Mouse (Mus musculus): ENCODE measurements around the gene Pigu. TPM values are rescaled to one million over a fixed set of nuclear protein-coding genes. Genes with fewer than 3 reads are reported as not detected.

Gene Pigu
- polyA plus RNA-seq, 1 experiment from 2014 or later, result 56.3 TPM

GRCm38 (mm10) chr2:155235746-155236361 is 121.4 kb downstream of the Pigu start:
- H3K27me3 ChIP-seq (ENCODE audit: control insufficient read depth, insufficient read depth, low read length), result no peaks in the 10 kb centered on the region
- H3K36me3 ChIP-seq (ENCODE audit: control insufficient read depth, insufficient read depth, low read length), result no peaks in the 10 kb centered on the region
- peak; percentile 88 for ATAC-seq (replicated peaks; ENCODE audit: low FRiP score)
- no peak for DNase-seq (ENCODE audit: low spot score)
- H3K9me3 ChIP-seq (ENCODE audit: control insufficient read depth, low read length), result no peaks in the 10 kb centered on the region
- peaks cover 3% of the 10 kb centered on the region for H3K4me1 ChIP-seq (replicated peaks; ENCODE audit: control insufficient read depth, insufficient read depth, low read length)
- H3K4me3 ChIP-seq (ENCODE audit: low read depth, low read length), result peak overlapping the region; percentile 90
- H3K27ac ChIP-seq (ENCODE audit: low read depth, low read length), result peak overlapping the region; percentile 75
- peak overlapping the region; percentile 70 for H3K4me2 ChIP-seq (ENCODE audit: low read depth, low read length, severe bottlenecking)
- H3K9ac ChIP-seq (ENCODE audit: low read length), result peak overlapping the region; percentile 95
- WGBS, result 5% methylated on average over 13 of the region's 13 CpGs

MicroRNAs within 50 kb of the gene (microRNA counts, 519-probe panel; counts per million panel counts)
- microRNA mmu-miR-695, result 31.2 counts per million

Small RNAs within 50 kb of the gene (microRNA-seq; reads per million reads assigned to microRNA genes)
- gene Mir695 (ENCODE audit: insufficient number of aligned reads), result not detected

Other genes with a start within 250 kb of the Pigu start
- 61.2 and 70.0 TPM in 2 replicates for gene Itch, start 223.9 kb downstream of the Pigu start, polyA plus RNA-seq (2014; fragmentation: Nextera tagmentation; extraction: Ambion mirVana)
- 460 and 463 TPM in 2 replicates for gene Dynlrb1, start 120.9 kb downstream of the Pigu start, polyA plus RNA-seq (2014; fragmentation: Nextera tagmentation; extraction: Ambion mirVana)
- 129 and 148 TPM in 2 replicates for gene Map1lc3a, start 81.1 kb downstream of the Pigu start, polyA plus RNA-seq (2014; fragmentation: Nextera tagmentation; extraction: Ambion mirVana)
- gene Trp53inp2, start 23.6 kb upstream of the Pigu start, polyA plus RNA-seq (2014; fragmentation: Nextera tagmentation; extraction: Ambion mirVana), result 60.3 and 63.0 TPM in 2 replicates
- 34.3 and 35.6 TPM in 2 replicates for gene Ncoa6, start 116.5 kb upstream of the Pigu start, polyA plus RNA-seq (2014; fragmentation: Nextera tagmentation; extraction: Ambion mirVana)
- 20.6 and 22.9 TPM in 2 replicates for gene Acss2, start 160.5 kb upstream of the Pigu start, polyA plus RNA-seq (2014; fragmentation: Nextera tagmentation; extraction: Ambion mirVana)
- gene Ggt7, start 160.8 kb upstream of the Pigu start, polyA plus RNA-seq (2014; fragmentation: Nextera tagmentation; extraction: Ambion mirVana), result 10.6 and 11.3 TPM in 2 replicates
- 18.1 and 22.3 TPM in 2 replicates for gene Gss, start 235.4 kb upstream of the Pigu start, polyA plus RNA-seq (2014; fragmentation: Nextera tagmentation; extraction: Ambion mirVana)

Measured in forebrain, embryonic 11.5 days (tissue).